Mouse (Mus musculus): Measurements from ENCODE around the gene Slc9a9. TPM values are rescaled to one million over a fixed set of nuclear protein-coding genes. Genes with fewer than 3 reads are reported as not detected.

The Slc9a9 gene
- polyA plus RNA-seq, 1 experiment = 0.69 TPM

DNA sequence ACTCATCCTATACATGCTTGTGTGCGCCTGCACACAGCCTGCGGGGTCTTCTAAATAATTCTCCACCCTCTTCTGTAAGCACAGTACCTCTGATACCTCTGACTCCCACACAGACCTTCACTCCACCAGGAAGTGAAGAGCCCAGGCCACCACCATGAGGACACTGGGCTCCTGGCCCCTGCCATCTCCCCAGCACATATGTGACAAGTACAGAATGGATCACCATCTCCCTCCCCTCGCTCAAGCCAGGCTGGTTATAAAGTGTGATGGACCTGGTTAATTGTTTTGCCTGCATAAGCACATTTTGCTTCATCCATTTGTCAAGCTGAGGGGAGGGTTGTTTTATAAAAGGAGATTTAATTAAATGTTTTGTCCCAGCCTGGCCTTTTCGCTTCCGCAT is 408.2 kb downstream of the Slc9a9 start:
- H3K27ac ChIP-seq (ENCODE audit: control insufficient read depth, insufficient read depth, low read depth, low read length) = no peak overlapping the region
- no peaks in the 10 kb centered on the region for H3K27me3 ChIP-seq (ENCODE audit: control insufficient read depth, insufficient read depth, low read length)
- peaks cover 4% of the 10 kb centered on the region for H3K4me1 ChIP-seq (ENCODE audit: control insufficient read depth, insufficient read depth, low read length)
- TF ChIP-seq POLR2A (IDR thresholded peaks at IDR 0.05; ENCODE audit: control insufficient read depth, low read depth, low read length) = no peak
- TF ChIP-seq CTCF (IDR thresholded peaks at IDR 0.05; ENCODE audit: control insufficient read depth, insufficient read depth, insufficient replicate concordance, low read depth, low read length) = no peak
- H3K4me3 ChIP-seq (ENCODE audit: control insufficient read depth, low read depth, low read length) = no peak overlapping the region
- no peaks in the 10 kb centered on the region for H3K36me3 ChIP-seq (ENCODE audit: control insufficient read depth, insufficient read depth, low read length)

DNA sequence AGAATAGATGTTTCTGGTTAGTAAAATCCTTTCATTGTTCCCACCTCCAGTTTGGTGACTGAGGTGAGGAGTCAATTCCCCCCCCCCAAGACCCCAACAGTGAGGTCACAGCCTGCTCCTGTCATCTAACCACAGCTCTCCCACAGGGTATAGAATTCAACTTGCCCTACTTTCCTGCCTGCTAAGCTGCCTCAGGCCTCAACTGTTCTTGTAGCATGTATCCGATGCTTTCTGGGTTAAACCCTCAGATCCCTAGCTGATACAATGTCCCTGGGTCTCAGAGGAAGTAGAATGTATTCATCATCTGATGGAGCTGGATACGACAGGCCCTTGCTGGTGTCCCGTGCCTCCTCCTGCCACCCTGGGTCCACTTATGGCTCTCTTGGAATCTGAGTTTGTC is 408.9 kb downstream of the Slc9a9 start:
- no peak for TF ChIP-seq POLR2A (IDR thresholded peaks at IDR 0.05; ENCODE audit: control insufficient read depth, low read depth, low read length)
- no peak for TF ChIP-seq CTCF (IDR thresholded peaks at IDR 0.05; ENCODE audit: control insufficient read depth, insufficient read depth, insufficient replicate concordance, low read depth, low read length)

DNA sequence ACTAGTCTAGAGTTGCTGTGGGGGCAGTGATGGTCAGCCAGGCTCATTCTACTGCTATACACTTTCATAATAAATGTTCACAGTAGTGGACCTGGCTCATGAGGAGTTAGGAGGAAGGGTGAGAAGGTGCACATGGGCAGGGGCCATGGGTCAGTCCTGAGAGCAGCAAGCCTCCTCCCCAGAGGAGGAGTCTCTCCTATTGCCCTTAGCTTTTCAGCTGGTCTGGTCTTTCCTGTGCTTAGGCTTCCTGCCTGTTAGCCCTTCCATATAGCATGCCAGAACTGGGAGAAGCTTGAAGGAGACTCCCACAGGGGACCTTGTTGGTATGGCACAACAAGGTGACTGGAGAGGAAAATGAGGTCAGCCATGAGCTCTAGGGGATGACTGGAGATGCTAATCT is 410.2 kb downstream of the Slc9a9 start:
- TF ChIP-seq POLR2A (IDR thresholded peaks at IDR 0.05; ENCODE audit: control insufficient read depth, low read depth, low read length) (no peak), CTCF (IDR thresholded peaks at IDR 0.05; ENCODE audit: control insufficient read depth, insufficient read depth, insufficient replicate concordance, low read depth, low read length) (no peak)
- no peaks in the 10 kb centered on the region for H3K27me3 ChIP-seq (ENCODE audit: control insufficient read depth, insufficient read depth, low read length)
- no peaks in the 10 kb centered on the region for H3K36me3 ChIP-seq (ENCODE audit: control insufficient read depth, insufficient read depth, low read length)
- no peak overlapping the region for H3K4me3 ChIP-seq (ENCODE audit: control insufficient read depth, low read depth, low read length)
- peaks cover 4% of the 10 kb centered on the region for H3K4me1 ChIP-seq (ENCODE audit: control insufficient read depth, insufficient read depth, low read length)
- H3K27ac ChIP-seq (ENCODE audit: control insufficient read depth, insufficient read depth, low read depth, low read length) = no peak overlapping the region

More for the DNA sequence above, 408.9 kb downstream of the Slc9a9 start:
- no peak overlapping the region for H3K27ac ChIP-seq (ENCODE audit: control insufficient read depth, insufficient read depth, low read depth, low read length)
- no peak overlapping the region for H3K4me3 ChIP-seq (ENCODE audit: control insufficient read depth, low read depth, low read length)
- H3K27me3 ChIP-seq (ENCODE audit: control insufficient read depth, insufficient read depth, low read length) = no peaks in the 10 kb centered on the region
- H3K36me3 ChIP-seq (ENCODE audit: control insufficient read depth, insufficient read depth, low read length) = no peaks in the 10 kb centered on the region
- H3K4me1 ChIP-seq (ENCODE audit: control insufficient read depth, insufficient read depth, low read length) = peaks cover 4% of the 10 kb centered on the region

DNA sequence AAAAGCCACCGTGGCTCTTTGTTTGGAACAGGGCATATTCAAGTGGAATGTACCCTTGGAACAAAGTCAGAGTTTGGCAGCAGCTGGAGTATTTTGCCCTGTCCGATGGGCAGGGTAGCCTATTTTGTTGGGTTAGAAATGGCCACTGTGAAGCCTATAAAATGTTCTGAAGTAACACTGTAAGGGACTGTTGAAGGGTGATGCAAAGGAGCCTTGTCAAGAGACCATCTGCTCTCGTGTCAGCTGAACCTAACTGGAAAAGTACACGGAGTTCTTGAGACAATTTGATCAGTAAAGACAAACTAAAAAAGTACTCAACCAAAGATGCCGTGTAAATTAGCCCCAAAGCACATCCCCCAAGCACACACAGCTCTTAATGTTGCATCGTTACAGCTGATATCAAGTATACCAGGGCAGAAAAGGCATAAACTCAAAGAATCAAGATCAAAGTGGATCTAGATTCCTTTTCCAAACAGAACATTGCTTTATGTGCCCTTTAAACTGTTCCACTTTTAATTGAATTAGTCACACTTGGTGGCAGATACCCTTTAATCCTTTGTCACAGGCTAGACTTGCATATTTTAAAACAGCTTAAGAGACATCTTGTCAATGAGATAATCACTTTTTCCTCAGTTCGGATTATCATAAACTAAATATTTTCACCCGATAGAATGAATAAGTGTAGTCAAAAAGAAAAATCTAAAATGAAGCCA is 416.6 kb downstream of the Slc9a9 start:
- Histone ChIP-seq H3K4me1 (ENCODE audit: control insufficient read depth, insufficient read depth, low read length) (no peaks in the 10 kb centered on the region), H3K36me3 (ENCODE audit: control insufficient read depth, insufficient read depth, low read length) (no peaks in the 10 kb centered on the region), H3K27me3 (ENCODE audit: control insufficient read depth, insufficient read depth, low read length) (no peaks in the 10 kb centered on the region), H3K4me3 (ENCODE audit: control insufficient read depth, low read depth, low read length) (no peak overlapping the region), H3K27ac (ENCODE audit: control insufficient read depth, insufficient read depth, low read depth, low read length) (0 out of 2 replicates have a peak overlapping the region, but pooled peaks have one; percentile 13)
- TF ChIP-seq CTCF (IDR thresholded peaks at IDR 0.05; ENCODE audit: control insufficient read depth, insufficient read depth, insufficient replicate concordance, low read depth, low read length) (no peak), POLR2A (IDR thresholded peaks at IDR 0.05; ENCODE audit: control insufficient read depth, low read depth, low read length) (no peak)

DNA sequence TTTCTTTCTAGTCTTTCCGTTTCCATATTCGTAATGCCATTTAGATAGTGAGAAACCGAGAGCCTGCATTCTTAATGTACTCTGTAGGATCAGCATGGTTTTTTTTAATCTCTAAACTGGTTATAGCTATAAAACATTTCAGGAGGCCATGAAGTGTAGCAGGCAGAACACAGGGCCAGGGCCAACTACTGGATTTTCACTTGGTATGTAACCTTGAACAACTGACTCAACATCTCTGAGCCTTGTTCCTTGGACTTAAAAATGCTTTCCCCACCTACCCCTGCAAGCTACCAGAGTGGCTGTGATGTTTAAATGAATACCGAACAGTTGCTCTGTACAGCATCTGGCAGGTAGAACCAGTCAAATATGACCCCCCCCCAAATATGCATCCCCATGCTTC is 418.5 kb downstream of the Slc9a9 start:
- no peaks in the 10 kb centered on the region for H3K4me1 ChIP-seq (ENCODE audit: control insufficient read depth, insufficient read depth, low read length)
- no peak overlapping the region for H3K4me3 ChIP-seq (ENCODE audit: control insufficient read depth, low read depth, low read length)
- TF ChIP-seq POLR2A (IDR thresholded peaks at IDR 0.05; ENCODE audit: control insufficient read depth, low read depth, low read length) = no peak
- TF ChIP-seq CTCF (IDR thresholded peaks at IDR 0.05; ENCODE audit: control insufficient read depth, insufficient read depth, insufficient replicate concordance, low read depth, low read length) = no peak
- no peaks in the 10 kb centered on the region for H3K27me3 ChIP-seq (ENCODE audit: control insufficient read depth, insufficient read depth, low read length)
- no peaks in the 10 kb centered on the region for H3K36me3 ChIP-seq (ENCODE audit: control insufficient read depth, insufficient read depth, low read length)
- no peak overlapping the region; the same call in none of the 2 replicates for H3K27ac ChIP-seq (ENCODE audit: control insufficient read depth, insufficient read depth, low read depth, low read length)

DNA sequence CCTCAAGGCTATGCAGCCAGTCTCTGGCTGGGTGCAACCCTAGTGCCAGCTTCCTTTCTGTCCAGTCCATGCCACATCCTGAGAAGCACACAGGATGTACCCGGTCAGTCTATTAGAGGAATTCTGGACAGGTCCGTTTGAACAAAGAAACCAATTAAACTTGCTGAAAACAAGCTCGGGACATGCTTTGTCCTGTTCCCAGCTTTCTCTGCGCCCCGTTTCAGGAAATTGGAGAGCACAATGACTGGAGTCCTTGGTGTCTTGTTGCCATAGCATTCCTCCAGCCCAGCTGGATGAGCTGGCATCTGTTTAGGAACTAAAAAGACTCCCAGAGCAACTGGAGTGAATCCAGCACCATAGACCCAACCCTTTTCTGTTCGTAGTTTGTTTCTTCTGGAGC is 419.3 kb downstream of the Slc9a9 start:
- no peak overlapping the region for H3K4me3 ChIP-seq (ENCODE audit: control insufficient read depth, low read depth, low read length)
- TF ChIP-seq POLR2A (IDR thresholded peaks at IDR 0.05; ENCODE audit: control insufficient read depth, low read depth, low read length) (no peak), CTCF (IDR thresholded peaks at IDR 0.05; ENCODE audit: control insufficient read depth, insufficient read depth, insufficient replicate concordance, low read depth, low read length) (no peak)
- no peak overlapping the region for H3K27ac ChIP-seq (ENCODE audit: control insufficient read depth, insufficient read depth, low read depth, low read length)
- H3K36me3 ChIP-seq (ENCODE audit: control insufficient read depth, insufficient read depth, low read length) = no peaks in the 10 kb centered on the region
- H3K27me3 ChIP-seq (ENCODE audit: control insufficient read depth, insufficient read depth, low read length) = no peaks in the 10 kb centered on the region
- no peaks in the 10 kb centered on the region for H3K4me1 ChIP-seq (ENCODE audit: control insufficient read depth, insufficient read depth, low read length)

DNA sequence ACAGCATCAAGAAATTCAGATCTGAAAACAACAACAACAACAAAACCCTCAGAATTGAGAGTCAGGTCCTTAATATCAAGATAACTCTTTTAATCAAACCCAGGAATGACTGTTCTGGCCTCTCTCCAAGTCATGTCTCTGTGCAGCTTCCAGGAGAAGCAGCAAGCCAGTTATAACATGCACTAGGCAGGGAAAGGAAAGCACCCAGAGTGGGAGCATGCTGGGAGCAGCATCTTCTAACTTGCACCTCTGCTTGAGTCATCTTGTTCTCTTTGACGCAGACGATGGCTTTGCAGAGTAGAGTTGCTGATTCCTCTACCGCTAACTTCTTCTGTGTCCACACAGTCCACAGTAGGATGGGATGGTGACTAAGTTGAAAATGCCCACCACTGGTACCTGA is 426.8 kb downstream of the Slc9a9 start:
- no peaks in the 10 kb centered on the region for H3K27me3 ChIP-seq (ENCODE audit: control insufficient read depth, insufficient read depth, low read length)
- no peak for TF ChIP-seq POLR2A (IDR thresholded peaks at IDR 0.05; ENCODE audit: control insufficient read depth, low read depth, low read length)
- no peak for TF ChIP-seq CTCF (IDR thresholded peaks at IDR 0.05; ENCODE audit: control insufficient read depth, insufficient read depth, insufficient replicate concordance, low read depth, low read length)

More for the DNA sequence above, 426.8 kb downstream of the Slc9a9 start:
- Histone ChIP-seq H3K4me3 (ENCODE audit: control insufficient read depth, low read depth, low read length) (no peak overlapping the region), H3K4me1 (ENCODE audit: control insufficient read depth, insufficient read depth, low read length) (no peaks in the 10 kb centered on the region), H3K27ac (ENCODE audit: control insufficient read depth, insufficient read depth, low read depth, low read length) (no peak overlapping the region), H3K36me3 (ENCODE audit: control insufficient read depth, insufficient read depth, low read length) (no peaks in the 10 kb centered on the region)
